Mouse (Mus musculus) limb, embryonic 11.5 days (tissue): ENCODE measurements around the gene Dennd1b. TPM values are rescaled to one million over a fixed set of nuclear protein-coding genes. Genes with fewer than 3 reads are reported as not detected.

Source experiments
- ATAC-seq: fragments of 200-750 bp; cut with Nextera tagmentation; 2 replicates; pipeline ENCODE4 v1.8.0; 2017; ENCODE audit warnings: low read depth; ENCODE audit not compliant: insufficient number of reproducible peaks, low FRiP score, low TSS enrichment
- DNase-seq: peaks from one replicate; pipeline ENCODE4 v3.0.0-alpha.2; 2015; ENCODE audit warnings: low spot score
- H3K27ac ChIP-seq: fragments of 300-500 bp; sonication (generic); replicated peaks from 2 replicates; pipeline ENCODE4 v1.5.1; 2014; ENCODE audit warnings: low read depth, mild to moderate bottlenecking, low read length
- H3K27me3 ChIP-seq: fragments of 300-500 bp; sonication (generic); 2 replicates; pipeline ENCODE4 v1.6.1; 2014; ENCODE audit warnings: mild to moderate bottlenecking, low read length, mixed read lengths; ENCODE audit not compliant: control insufficient read depth, insufficient read depth
- H3K36me3 ChIP-seq: fragments of 300-500 bp; sonication (generic); 2 replicates; pipeline ENCODE4 v1.6.1; 2014; ENCODE audit warnings: mild to moderate bottlenecking, low read length, moderate library complexity, mixed read lengths; ENCODE audit not compliant: control insufficient read depth, insufficient read depth
- H3K4me1 ChIP-seq: fragments of 300-500 bp; sonication (generic); 2 replicates; pipeline ENCODE4 v1.6.1; 2014; ENCODE audit warnings: low read length, mixed read lengths; ENCODE audit not compliant: control insufficient read depth, insufficient read depth
- H3K4me2 ChIP-seq: fragments of 300-500 bp; sonication (generic); 2 replicates; pipeline ENCODE4 v1.6.1; 2014; ENCODE audit warnings: low read depth, mild to moderate bottlenecking, moderate library complexity; ENCODE audit not compliant: severe bottlenecking
- H3K4me3 ChIP-seq: fragments of 300-500 bp; sonication (generic); 2 replicates; pipeline ENCODE4 v1.5.1; 2014; ENCODE audit warnings: low read depth, low read length
- H3K9ac ChIP-seq: fragments of 300-500 bp; sonication (generic); 2 replicates; pipeline ENCODE4 v1.6.1; 2014; ENCODE audit warnings: mild to moderate bottlenecking, low read length
- H3K9me3 ChIP-seq: fragments of 300-500 bp; sonication (generic); 2 replicates; pipeline ENCODE4 v1.6.1; 2016; ENCODE audit warnings: low read length; ENCODE audit not compliant: control insufficient read depth
- WGBS: fragments of 180-500 bp; shearing (Covaris S2); extraction: QIAGEN DNeasy Blood & Tissue Kit; methylation state at CpG from one replicate; pipeline ENCODE4 v1.1.7; 2014; 5-methylcytosine and 5-hydroxymethylcytosine counted together
- polyA plus RNA-seq: library from polyadenylated mRNA; unstranded; fragments of >200 nt; fragmentation: Nextera tagmentation; extraction: Ambion mirVana; gene quantifications from 2 replicates; pipeline ENCODE4 v1.2.1, GENCODE M21; 2014

Gene Dennd1b
- polyA plus RNA-seq, 1 experiment from 2014 or later = 11.6 TPM

DNA sequence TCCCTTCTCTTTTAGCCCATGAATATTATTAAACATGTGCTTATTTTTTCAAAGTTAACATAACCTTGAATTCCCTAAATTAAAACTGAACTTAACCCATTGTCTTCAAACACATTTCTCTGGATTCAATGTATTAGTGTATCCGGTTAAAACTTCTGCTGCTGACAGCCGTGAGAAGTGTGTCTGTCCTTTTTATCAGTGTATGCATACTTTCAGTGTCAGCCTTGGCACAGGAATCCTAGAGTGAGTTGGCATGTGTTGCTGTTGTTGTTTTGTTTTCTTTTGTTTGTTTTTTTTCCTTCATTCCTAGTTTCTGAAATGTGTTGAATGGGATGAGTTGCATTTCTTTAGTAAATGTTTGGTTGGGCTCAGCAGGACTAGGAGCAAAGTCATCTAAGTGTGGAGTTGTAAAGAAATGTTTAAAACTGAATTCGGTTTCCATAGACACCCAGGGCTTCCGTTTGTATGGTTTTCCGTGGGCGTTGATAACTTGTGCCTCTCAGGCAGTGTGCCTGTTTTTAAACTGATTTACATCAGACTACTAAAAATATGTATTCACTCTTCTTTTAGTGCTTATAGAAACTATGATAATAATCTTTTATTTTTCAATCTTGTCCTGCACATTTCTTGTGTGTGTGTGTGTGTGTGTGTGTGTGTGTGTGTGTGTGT, 217.4 kb downstream of the Dennd1b start:
- H3K4me2 ChIP-seq = no peak overlapping the region
- no peak overlapping the region for H3K9ac ChIP-seq
- no peak overlapping the region for H3K4me3 ChIP-seq
- no peak overlapping the region for H3K27ac ChIP-seq
- no peaks in the 10 kb centered on the region for H3K36me3 ChIP-seq
- 83% methylated on average over 6 of the region's 6 CpGs for WGBS
- ATAC-seq (no peak), DNase-seq (no peak)
- no peaks in the 10 kb centered on the region for H3K4me1 ChIP-seq
- H3K9me3 ChIP-seq = no peaks in the 10 kb centered on the region
- no peaks in the 10 kb centered on the region for H3K27me3 ChIP-seq

DNA sequence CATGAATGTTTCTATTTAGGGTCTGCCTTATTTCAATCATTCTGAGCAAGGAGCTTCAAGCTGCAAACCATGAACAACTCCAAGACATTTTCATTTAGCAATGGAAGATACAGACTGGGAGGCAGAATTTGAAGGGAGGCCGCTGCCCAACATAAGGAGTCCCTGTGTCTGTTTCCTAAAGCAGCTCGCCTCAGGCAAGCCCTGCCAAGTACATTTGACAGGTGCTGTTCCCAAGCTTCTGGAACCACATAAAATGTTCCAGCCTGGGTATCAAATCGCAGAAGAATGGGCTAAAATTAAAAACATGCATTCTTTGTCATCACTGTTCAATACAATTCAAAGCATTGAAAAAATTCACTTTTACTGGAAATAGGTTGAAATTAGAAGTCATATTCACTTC, 229.4 kb downstream of the Dennd1b start:
- Histone ChIP-seq H3K9me3 (no peaks in the 10 kb centered on the region), H3K27me3 (no peaks in the 10 kb centered on the region), H3K4me3 (no peak overlapping the region), H3K27ac (no peak overlapping the region), H3K4me1 (peaks cover 16% of the 10 kb centered on the region; the same call in 1 of the 2 replicates), H3K9ac (no peak overlapping the region), H3K36me3 (no peaks in the 10 kb centered on the region), H3K4me2 (no peak overlapping the region)
- 38% methylated on average over 3 of the region's 3 CpGs for WGBS
- DNase-seq = no peak
- ATAC-seq = no peak

DNA sequence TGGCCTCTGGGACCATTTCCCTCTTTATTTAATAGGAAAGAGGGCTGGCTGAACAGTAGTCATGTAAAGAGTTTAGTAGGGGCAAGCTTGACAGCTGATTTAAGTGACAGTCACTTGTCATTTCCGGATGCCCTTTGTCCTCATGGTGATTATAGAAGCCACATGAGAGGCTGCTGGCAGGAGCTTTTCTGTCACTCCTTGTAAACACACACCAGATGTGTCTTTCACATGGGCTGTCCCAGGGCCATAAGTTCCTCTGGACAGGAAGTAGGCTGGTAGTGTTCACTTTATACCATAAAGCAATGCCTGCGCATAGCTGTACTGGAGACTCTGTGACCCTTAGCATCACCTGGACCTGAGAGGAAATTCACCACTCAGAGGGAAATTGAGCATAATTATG, 230.8 kb downstream of the Dennd1b start:
- WGBS = 11% methylated on average over 2 of the region's 2 CpGs
- Histone ChIP-seq H3K4me2 (peak overlapping the region; percentile 30), H3K27ac (peak overlapping the region; percentile 42; the same call in 1 of the 2 replicates), H3K36me3 (no peaks in the 10 kb centered on the region), H3K9ac (no peak overlapping the region), H3K4me1 (peaks cover 16% of the 10 kb centered on the region; the same call in 1 of the 2 replicates), H3K27me3 (no peaks in the 10 kb centered on the region), H3K9me3 (no peaks in the 10 kb centered on the region), H3K4me3 (no peak overlapping the region)
- ATAC-seq (peak; percentile 80), DNase-seq (peak; percentile 70)

GRCm38 (mm10) chr1:139194428-139195028, 231.3 kb downstream of the Dennd1b start:
- Histone ChIP-seq H3K4me2 (peak overlapping the region; percentile 30), H3K9ac (no peak overlapping the region), H3K36me3 (no peaks in the 10 kb centered on the region), H3K9me3 (no peaks in the 10 kb centered on the region), H3K4me1 (peaks cover 16% of the 10 kb centered on the region; the same call in 1 of the 2 replicates), H3K27me3 (no peaks in the 10 kb centered on the region), H3K27ac (peak overlapping the region; percentile 42; the same call in 1 of the 2 replicates), H3K4me3 (no peak overlapping the region)
- DNase-seq = peak; percentile 52
- peak; percentile 61; the same call in 1 of the 2 replicates for ATAC-seq
- WGBS = 8% methylated on average over 5 of the region's 5 CpGs

- 76% methylated on average over 5 of the region's 5 CpGs for WGBS
- H3K9me3 ChIP-seq = no peaks in the 10 kb centered on the region
- H3K4me3 ChIP-seq = no peak overlapping the region
- no peaks in the 10 kb centered on the region for H3K27me3 ChIP-seq
- H3K9ac ChIP-seq = no peak overlapping the region
- H3K4me2 ChIP-seq = no peak overlapping the region
- no peak for ATAC-seq
- no peak for DNase-seq
- H3K4me1 ChIP-seq = peaks cover 11% of the 10 kb centered on the region; the same call in 1 of the 2 replicates
- H3K27ac ChIP-seq = no peak overlapping the region
- no peaks in the 10 kb centered on the region for H3K36me3 ChIP-seq
These were observed 239.8 kb downstream of the Dennd1b start for GRCm38 (mm10) chr1:139203026-139203425.

GRCm38 (mm10) chr1:139206259-139206658, 243.0 kb downstream of the Dennd1b start:
- peaks cover 16% of the 10 kb centered on the region; the same call in 1 of the 2 replicates for H3K4me1 ChIP-seq
- DNase-seq (no peak), ATAC-seq (no peak)
- 77% methylated on average over 4 of the region's 4 CpGs for WGBS
- no peak overlapping the region for H3K9ac ChIP-seq
- no peaks in the 10 kb centered on the region for H3K9me3 ChIP-seq
- H3K27ac ChIP-seq = no peak overlapping the region
- no peaks in the 10 kb centered on the region for H3K36me3 ChIP-seq
- H3K4me2 ChIP-seq = no peak overlapping the region
- no peaks in the 10 kb centered on the region for H3K27me3 ChIP-seq
- no peak overlapping the region for H3K4me3 ChIP-seq

- 33% methylated on average over 7 of the region's 7 CpGs for WGBS
- Histone ChIP-seq H3K27ac (no peak overlapping the region), H3K36me3 (no peaks in the 10 kb centered on the region), H3K9me3 (no peaks in the 10 kb centered on the region), H3K27me3 (no peaks in the 10 kb centered on the region), H3K4me1 (peaks cover 16% of the 10 kb centered on the region; the same call in 1 of the 2 replicates), H3K4me2 (no peak overlapping the region), H3K4me3 (no peak overlapping the region), H3K9ac (no peak overlapping the region)
- no peak for ATAC-seq
- no peak for DNase-seq
These were observed 246.6 kb downstream of the Dennd1b start for GRCm38 (mm10) chr1:139209796-139210195.

DNA sequence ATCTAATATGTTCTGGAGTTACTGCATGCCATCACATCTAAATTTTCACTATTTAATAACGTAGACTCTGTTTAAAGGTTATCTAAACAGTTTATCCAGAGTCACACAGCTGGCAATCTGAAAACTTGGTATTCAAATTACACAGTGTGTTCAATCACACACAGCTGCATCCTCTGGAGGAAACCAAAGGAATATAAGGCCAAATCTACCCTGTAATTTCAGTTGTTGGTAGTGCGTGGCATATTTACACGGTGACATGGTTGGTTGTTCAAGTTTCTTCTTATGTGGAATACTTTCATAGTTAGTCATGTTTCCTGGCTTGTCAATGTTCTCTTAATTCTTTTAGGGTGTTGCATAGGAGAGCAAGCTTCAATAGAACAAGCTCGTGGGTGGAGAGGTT, 247.3 kb downstream of the Dennd1b start:
- no peak overlapping the region for H3K4me2 ChIP-seq
- no peaks in the 10 kb centered on the region for H3K9me3 ChIP-seq
- H3K4me3 ChIP-seq = no peak overlapping the region
- H3K36me3 ChIP-seq = no peaks in the 10 kb centered on the region
- WGBS = 69% methylated on average over 4 of the region's 4 CpGs
- DNase-seq (no peak), ATAC-seq (no peak)
- H3K27ac ChIP-seq = no peak overlapping the region
- no peak overlapping the region for H3K9ac ChIP-seq
- H3K27me3 ChIP-seq = no peaks in the 10 kb centered on the region
- H3K4me1 ChIP-seq = peaks cover 16% of the 10 kb centered on the region; the same call in 1 of the 2 replicates
